8 mouse cellular contexts compared by ENCODE assay signal in genomic region chr11:107339224-107339805, GRCm38 (mm10).
DNase-seq lines count a peak whose midpoint lies in the region; ATAC-seq and TF ChIP-seq lines count a peak whose summit lies in the region.

No protein-coding gene starts in this region.

- peak; percentile 60 for ATAC-seq in common myeloid progenitor, adult 5-6 weeks (replicated peaks; ENCODE audit: low read depth, poor library complexity, severe bottlenecking)
- no peak for ATAC-seq in hindbrain, embryonic 12.5 days (ENCODE audit: low FRiP score)

- H3K4me3 ChIP-seq in kidney, adult 2 months (ENCODE audit: insufficient read depth, low read depth, low read length), result no peak overlapping the region
- H3K4me3 ChIP-seq in macrophage (ENCODE audit: inconsistent target), result no peak overlapping the region
- H3K4me3 ChIP-seq in hindbrain, embryonic 12.5 days, result no peak overlapping the region

- TF ChIP-seq POLR2A in kidney, adult 2 months (IDR thresholded peaks at IDR 0.05; ENCODE audit: low read depth, low read length), result no peak

- peaks cover 26% of the 10 kb centered on the region for H3K4me1 ChIP-seq in kidney, adult 2 months (ENCODE audit: control insufficient read depth, insufficient read depth, low read length)
- H3K4me1 ChIP-seq in hindbrain, embryonic 12.5 days, result peaks cover 22% of the 10 kb centered on the region

- TF ChIP-seq CTCF in kidney, adult 2 months (conservative IDR thresholded peaks at IDR 0.05; ENCODE audit: insufficient read depth, insufficient read length, low read depth, low read length), result no peak

- H3K9me3 ChIP-seq in hindbrain, embryonic 12.5 days (replicated peaks), result no peaks in the 10 kb centered on the region

- no peaks in the 10 kb centered on the region; the same call in 1 of the 2 replicates for H3K79me2 ChIP-seq in macrophage (ENCODE audit: inconsistent target)

- WGBS in kidney, adult 2 months, result 68% methylated on average over 7 of the region's 7 CpGs
- WGBS in macrophage (ENCODE audit: missing documents), result 51% methylated on average over 7 of the region's 7 CpGs
- WGBS in hindbrain, embryonic 12.5 days, result 74% methylated on average over 7 of the region's 7 CpGs

- no peaks in the 10 kb centered on the region for H3K27me3 ChIP-seq in kidney, adult 2 months (replicated peaks; ENCODE audit: control insufficient read depth, insufficient read depth, low read length)
- H3K27me3 ChIP-seq in hindbrain, embryonic 12.5 days, result no peaks in the 10 kb centered on the region

- DNase-seq in kidney, adult 2 months, result peak; percentile 75
- no peak for DNase-seq in kidney, adult 11 months
- peak; percentile 42 for DNase-seq in adrenal gland, adult 8-10 months
- DNase-seq in layer of hippocampus, adult 9-10 months (ENCODE audit: low spot score), result no peak
- DNase-seq in urinary bladder, adult 18-20 months (ENCODE audit: low spot score in 2 of 2), result no peak

- no peak overlapping the region for H3K9ac ChIP-seq in hindbrain, embryonic 12.5 days

- 0 out of 2 replicates have a peak overlapping the region, but pooled peaks have one; percentile 55 for H3K27ac ChIP-seq in kidney, adult 2 months (ENCODE audit: insufficient read depth, low read depth, low read length)
- 0 out of 2 replicates have a peak overlapping the region, but pooled peaks have one; percentile 14 for H3K27ac ChIP-seq in macrophage
- H3K27ac ChIP-seq in hindbrain, embryonic 12.5 days, result no peak overlapping the region

- H3K4me2 ChIP-seq in hindbrain, embryonic 12.5 days (replicated peaks), result no peak overlapping the region

- H3K36me3 ChIP-seq in kidney, adult 2 months (ENCODE audit: control insufficient read depth, insufficient read depth, low read length), result no peaks in the 10 kb centered on the region
- no peaks in the 10 kb centered on the region for H3K36me3 ChIP-seq in macrophage (ENCODE audit: inconsistent target)
- peaks cover 5% of the 10 kb centered on the region; the same call in 1 of the 2 replicates for H3K36me3 ChIP-seq in hindbrain, embryonic 12.5 days

Comparison
In these comparisons a context has a peak if more than half of its experiments do, and no peak if none do; other contexts are left out.
1. DNase-seq: peak in kidney, adult 2 months (single experiment) and adrenal gland, adult 8-10 months (single experiment); none in kidney, adult 11 months (single experiment), layer of hippocampus, adult 9-10 months (single experiment) and urinary bladder, adult 18-20 months (0 of 2).